Mouse (Mus musculus) mouse embryonic stem cell (cell line): ENCODE data around the gene Ptprn.

Experiments
- in situ Hi-C, 2 experiments: fragments of 300-500 bp; cut with MboI; formaldehyde crosslinking; loops; 1 replicate in 1 of 2; 3 replicates in 1 of 2; pipeline ENCODE4 v1.14.3; 2019 to 2020; ENCODE audit warnings: low sequenced_read_pairs in 2 of 2, low pct_unique_long_range_greater_than_20kb in 1 of 2, mixed read lengths in 1 of 2; ENCODE audit not compliant: unreplicated experiment in 1 of 2

Gene Ptprn

DNA sequence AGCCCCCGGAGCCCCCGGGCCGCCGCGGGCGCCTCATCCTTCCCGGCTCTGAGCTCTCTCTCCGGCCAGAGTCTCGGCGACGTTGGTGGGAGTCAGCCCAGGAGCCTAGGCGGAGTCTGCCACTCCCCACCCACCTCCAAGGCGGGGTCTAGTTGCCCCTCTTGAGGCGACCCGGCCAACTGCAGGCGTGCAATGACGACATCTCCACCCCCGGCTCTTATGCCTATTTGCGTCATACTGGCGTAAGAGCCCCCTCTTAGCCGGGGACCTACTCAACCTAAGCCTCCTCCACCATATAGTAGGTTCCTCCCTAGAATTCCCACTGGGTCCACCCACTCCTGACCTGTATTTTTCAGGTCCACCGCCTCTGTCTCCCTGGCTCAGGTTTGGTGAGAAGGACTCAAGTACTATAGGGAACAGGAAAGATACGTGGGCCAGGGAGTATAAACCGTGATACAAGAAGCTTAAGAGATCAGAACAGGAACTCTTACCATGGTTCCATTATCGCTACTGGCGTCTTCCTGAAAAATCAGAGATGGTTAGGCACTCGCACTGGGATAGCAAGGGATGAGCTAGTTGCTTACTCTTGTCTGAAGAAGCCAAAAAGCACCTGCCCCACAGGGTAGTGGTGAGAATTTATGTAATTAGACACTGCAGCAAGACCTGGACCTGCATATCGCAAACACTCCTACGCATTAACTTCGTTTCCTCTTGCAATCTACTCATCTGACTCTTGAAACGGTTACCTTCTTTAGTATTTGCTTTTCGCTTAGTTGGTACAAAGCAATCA, at the start of gene Ptprn:
TSS of gene Ptprn (minus strand) at position 412 of the 790 bp plus-strand sequence.
- in situ Hi-C loops: no loop called here

DNA sequence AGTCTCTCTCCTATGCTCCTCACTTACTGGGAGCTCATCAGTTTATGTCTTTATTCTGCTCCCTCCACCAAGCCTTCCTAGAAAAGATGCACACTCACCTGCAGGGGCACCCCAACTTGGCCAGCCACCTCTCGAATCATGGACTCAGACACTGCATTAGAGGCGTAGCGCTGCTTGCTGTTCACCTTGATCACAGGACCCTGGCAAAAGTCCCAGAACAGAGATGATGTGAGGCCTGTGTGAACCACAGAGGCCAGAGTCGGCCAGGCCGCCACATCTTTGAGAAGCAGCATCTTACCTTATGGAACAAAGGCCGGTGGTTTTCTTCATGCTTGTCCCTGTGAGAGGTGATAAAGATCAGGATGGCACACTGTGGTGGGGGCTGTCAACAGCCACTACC, 47.4 kb upstream of the Ptprn start:
- in situ Hi-C loops: no loop called here

DNA sequence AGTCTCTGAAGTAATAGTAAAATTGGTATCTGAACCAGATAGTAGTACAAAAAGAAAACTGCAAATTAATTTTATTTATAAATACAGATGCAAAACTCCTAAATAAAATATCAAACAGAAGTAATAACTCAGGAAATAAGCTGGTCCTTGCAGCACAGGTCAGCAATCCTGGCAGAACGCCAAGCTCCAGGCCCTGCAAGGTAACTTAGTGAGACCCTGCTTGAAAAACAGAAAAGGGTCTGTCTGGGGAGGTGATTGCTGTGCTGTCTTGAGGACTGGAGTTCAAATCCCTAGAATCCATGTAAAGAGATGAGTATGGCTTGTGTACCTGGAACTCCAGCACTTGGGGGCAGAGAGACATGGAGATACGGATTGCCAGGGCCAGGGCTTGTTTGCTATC, 40.4 kb upstream of the Ptprn start:
- in situ Hi-C loops: no loop called here

DNA sequence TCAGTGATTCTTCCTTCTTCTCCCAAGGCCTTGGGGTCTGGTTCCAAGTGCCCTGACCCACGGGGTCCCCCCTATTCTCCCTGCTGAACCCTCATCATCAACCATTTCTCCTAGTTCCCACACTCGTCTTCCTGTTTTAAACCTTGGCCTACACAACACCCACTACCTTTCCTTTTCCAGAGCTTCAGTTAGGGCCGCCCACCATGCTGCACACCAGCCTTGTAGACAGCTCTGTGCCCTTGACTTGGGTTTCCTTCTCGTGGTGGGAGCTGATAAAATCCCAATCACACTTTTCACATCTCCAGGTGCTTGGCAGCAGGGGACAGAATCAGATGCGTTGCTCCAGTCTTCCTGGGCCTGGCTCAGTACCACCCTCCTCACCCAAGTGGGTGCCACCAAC, 30.0 kb upstream of the Ptprn start:
- in situ Hi-C loops: loop anchor here in 1 of 2 experiments (25.0 kb wide), 1 partner anchor 357 kb away; the partner anchor contains the start of gene Cfap65

DNA sequence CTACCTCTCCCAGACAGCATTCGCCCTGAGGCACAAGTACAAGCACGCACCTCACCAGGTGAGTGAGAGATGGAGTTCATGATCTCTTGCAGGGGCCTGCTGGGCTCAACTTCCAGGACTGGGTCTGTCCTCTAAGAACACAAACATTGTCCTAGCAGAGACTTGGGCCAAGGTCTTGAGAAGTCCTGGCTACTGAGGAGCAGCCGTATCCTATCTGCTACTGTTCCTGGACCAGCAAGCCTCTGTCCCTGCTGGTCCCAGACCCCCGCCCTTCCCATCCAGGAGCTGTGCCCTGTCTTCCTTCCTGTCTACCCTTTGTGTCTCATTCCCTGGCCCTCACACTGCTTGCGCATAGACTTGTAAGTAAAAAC, 29.0 kb upstream of the Ptprn start:
- in situ Hi-C loops: loop anchor here in 1 of 2 experiments (25.0 kb wide), 1 partner anchor 356 kb away; the partner anchor contains the start of gene Cfap65

DNA sequence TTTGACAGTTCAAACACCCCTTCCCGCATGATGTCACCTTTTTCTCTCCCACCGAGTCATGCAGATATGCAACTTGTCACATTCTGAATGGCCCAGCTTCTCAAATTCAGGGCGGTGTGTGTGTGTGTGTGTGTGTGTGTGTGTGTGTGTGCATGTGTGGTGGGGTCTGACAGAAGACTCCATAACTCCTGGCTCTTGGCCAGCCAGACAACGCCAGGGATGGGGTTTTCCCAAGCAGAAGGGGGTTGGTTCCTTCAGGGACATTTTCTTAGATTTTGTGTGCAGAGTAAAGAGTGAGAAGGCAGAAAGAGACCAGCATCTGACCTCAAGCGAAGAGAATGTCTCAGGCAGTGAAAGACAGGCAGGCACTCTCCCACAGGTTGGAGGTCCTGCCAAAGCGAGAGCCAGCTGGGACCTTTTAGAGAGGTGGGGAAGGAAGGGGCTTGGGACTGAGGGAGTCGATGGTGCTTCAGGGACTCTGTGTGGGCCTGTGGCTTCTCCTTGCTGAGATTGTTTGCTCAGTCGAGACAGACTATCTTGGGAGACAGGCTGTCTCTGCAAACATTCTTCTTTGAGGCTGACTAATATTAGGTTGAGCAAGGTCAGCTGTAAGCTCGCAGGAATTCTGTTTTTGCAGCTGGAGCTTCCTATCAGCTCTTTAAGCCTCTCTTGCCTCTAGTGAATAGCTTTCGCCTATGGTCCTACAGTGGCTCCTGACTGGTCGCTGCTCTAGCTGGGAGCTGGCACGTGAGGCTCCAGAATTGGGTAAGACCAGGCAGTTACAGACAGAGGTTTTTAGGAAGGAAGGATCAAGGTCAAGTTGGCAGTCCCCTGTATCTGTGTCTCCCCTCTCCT, 28.4 kb upstream of the Ptprn start:
- in situ Hi-C loops: loop anchor here in 1 of 2 experiments (25.0 kb wide), 1 partner anchor 355 kb away; the partner anchor contains the start of gene Cfap65

DNA sequence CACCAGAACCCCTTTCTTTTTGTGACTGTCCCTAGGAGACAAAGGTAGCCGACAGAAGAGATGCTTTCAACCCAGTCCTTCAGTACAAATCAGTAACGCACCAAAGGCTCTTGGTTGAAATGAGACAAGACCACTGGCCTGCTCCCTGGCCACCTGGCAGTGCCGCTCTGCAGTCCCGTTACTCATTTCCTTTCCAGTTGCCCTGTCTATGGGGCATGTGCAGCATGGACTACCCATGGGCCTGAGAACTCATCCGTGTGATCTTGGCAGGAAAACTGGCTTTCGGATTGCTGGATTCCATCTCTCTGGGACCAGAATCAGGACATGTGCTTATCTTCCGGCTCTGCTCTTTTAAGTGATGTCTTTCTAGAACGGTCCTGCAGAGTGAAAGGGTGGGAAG, 27.0 kb upstream of the Ptprn start:
- in situ Hi-C loops: loop anchor here in 1 of 2 experiments (25.0 kb wide), 1 partner anchor 354 kb away; the partner anchor contains the start of gene Cfap65

DNA sequence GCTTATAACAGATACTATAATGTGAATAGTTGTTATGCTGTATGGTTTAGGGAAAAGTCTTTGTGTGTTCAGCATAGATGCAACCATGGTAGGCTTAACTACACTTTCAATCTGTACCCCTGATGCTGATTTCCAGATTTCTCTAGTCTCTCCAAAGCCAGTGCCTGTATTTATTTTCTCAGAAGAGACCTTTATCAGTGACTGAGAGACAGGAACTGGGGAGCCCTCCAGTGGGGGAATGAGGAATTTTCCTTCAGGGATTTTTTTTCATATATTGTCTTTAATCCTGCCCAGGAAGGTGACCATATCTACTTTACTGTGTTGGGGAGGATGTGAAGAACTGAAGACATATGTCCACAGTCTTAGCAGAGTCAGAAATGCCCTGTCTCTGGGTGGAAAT, 26.3 kb upstream of the Ptprn start:
- in situ Hi-C loops: loop anchor here in 1 of 2 experiments (25.0 kb wide), 1 partner anchor 353 kb away; the partner anchor contains the start of gene Cfap65

DNA sequence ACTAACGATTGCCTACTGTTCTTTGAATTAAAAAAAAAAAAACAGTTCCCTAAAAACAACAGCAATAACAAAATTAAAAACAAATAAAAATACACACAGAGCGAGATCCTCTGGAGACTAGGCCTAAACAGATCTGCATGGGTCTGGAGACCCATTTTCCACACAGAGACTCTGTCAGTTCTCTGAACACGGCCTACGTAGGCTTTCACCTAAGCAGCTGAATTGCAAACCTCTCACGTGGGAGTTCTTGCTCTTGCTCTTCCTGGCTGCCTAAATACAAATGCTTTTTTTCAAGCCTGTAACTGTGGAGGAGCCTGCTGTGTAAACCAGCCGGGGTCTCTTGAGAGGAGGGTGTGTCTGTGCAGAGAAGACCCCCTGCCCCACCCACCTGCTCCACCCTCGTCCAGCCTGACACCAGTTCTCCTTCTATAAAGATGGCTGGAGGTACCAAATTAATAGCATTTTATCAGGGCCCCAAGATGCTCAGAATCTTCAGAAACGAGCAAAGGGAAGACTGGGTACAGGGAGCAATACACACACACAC, 25.7 kb upstream of the Ptprn start:
- in situ Hi-C loops: loop anchor here in 1 of 2 experiments (25.0 kb wide), 1 partner anchor 353 kb away; the partner anchor contains the start of gene Cfap65

DNA sequence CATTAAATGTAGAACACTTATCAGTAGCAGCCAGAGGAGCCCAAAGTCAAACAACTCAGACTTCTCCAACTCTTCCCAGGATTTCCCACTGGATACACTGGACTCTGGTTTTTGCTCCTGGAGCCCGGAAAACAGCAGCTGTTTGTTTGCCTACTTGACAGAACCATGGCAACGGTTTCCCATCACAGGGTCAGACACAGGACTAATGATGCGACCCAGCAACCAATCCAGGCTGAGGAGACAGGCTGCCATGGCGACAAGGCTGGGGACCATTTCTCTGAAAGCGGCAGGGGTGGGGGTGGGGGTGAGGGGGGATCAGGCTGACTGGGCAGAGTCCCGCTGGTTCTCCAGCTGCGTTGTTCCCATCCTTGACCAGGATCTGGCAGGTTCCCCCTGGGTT, 25.1 kb upstream of the Ptprn start:
- in situ Hi-C loops: loop anchor here in 1 of 2 experiments (25.0 kb wide), 1 partner anchor 352 kb away; the partner anchor contains the start of gene Cfap65

DNA sequence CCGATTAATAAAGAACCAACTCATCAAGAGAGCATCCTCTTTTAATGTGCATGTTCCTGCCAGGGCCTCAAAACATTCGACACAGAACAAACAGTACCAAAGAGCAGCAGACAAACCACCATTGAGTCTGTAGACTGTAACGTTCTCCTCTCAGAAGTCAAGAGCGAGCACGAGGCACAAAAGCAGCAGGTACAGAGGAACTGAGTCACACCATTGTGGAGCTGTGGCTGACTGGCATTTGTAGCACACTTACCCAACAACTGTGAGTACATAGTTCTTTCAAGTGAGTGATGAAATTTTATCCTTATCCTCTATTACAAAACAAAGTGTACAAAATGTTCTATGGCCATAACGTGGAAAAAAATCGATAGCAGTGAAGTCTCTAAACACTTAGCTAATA, 20.6 kb upstream of the Ptprn start:
- in situ Hi-C loops: loop anchor here in 1 of 2 experiments (25.0 kb wide), 1 partner anchor 348 kb away; the partner anchor contains the start of gene Cfap65

DNA sequence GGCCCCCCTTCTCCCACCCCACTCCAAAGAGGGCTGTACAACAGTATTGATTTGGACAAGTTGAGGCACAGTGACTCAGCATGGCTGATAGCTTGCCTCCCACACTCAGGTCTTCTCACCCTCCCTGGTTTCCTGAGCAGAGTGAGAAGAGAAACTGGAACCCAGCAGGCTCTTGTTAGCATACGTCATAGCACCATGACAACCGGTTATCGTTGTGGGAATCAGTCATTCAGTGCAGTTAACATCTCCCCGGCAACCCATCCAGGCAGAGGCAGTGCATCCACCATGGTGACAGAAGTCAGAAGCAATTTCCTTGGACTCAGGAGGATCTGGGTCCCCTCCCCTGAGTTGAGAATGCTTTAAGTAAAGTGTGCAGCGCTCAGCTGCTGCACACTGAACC, 18.7 kb upstream of the Ptprn start:
- in situ Hi-C loops: loop anchor here in 1 of 2 experiments (25.0 kb wide), 1 partner anchor 346 kb away; the partner anchor contains the start of gene Cfap65

DNA sequence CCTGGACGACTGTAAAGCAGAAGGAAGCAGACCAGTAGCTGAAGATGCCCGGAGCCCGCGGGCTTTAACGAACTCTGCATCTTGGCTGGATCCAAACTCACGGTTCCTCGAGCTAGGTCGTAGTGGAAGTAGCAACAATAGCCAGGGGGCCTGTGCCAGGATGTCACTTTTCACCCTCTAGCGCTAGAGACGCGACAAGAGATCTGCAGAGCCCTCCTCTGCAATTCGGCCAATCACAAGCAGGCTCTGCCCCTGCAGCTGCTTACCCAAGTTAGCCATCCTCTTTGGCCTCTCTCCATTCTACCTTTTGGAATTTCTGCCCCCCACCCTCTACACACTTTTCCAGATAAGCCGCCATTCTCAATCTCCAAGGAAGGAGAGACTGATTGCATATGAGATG, 13.9 kb upstream of the Ptprn start, which contains the start of gene Resp18:
TSS of gene Resp18 (minus strand) at position 188 of the 400 bp plus-strand sequence.
- in situ Hi-C loops: loop anchor here in 1 of 2 experiments (25.0 kb wide), 1 partner anchor 341 kb away; the partner anchor contains the start of gene Cfap65

DNA sequence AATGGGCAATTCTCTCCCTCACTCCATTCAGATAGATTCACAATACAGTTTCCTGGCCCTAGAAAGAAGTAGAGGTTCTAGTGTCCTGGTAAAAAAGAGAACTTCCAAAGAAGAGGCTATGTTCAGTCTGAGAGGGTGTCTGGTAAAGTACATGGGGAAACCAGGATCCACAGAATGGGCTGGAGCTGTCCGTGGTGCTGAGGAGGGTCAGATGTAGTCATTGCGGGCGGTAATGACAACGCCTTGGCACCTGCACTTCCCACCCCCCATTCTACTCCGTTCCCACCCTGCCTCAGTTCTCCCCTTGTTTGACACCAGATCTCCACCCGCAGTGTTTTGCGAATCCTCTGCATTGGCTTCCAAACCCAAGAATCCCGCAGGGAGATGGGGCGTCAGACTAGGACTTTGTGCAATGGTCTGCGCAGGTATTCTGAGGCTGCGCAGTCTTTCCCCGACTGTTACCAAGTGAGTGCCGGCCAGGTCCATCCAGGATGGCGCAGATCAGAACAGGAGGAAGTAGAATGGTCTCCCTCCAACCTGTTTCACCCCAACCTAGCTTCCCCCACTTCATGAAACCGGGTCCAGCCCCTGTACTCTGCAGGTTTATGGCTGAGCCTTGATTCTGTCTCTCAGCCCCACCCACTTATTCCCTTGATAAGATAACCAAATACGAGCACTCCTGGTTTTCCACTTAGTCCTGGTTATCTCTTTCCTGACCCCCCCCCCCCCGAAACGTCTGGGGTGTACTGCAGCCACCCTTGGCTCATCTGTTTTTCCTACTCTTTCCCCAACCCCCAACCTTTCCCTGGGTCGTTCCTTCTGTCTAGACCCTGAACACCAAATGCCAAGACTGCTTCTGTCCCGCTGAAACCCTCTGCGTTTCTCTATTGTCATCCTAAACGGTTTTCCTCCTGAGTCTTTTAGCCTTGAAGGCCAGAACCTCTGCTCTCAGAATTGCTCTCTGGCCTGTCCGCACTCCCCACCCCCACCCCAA, 13.2 kb upstream of the Ptprn start:
- in situ Hi-C loops: loop anchor here in 1 of 2 experiments (25.0 kb wide), 1 partner anchor 340 kb away; the partner anchor contains the start of gene Cfap65

DNA sequence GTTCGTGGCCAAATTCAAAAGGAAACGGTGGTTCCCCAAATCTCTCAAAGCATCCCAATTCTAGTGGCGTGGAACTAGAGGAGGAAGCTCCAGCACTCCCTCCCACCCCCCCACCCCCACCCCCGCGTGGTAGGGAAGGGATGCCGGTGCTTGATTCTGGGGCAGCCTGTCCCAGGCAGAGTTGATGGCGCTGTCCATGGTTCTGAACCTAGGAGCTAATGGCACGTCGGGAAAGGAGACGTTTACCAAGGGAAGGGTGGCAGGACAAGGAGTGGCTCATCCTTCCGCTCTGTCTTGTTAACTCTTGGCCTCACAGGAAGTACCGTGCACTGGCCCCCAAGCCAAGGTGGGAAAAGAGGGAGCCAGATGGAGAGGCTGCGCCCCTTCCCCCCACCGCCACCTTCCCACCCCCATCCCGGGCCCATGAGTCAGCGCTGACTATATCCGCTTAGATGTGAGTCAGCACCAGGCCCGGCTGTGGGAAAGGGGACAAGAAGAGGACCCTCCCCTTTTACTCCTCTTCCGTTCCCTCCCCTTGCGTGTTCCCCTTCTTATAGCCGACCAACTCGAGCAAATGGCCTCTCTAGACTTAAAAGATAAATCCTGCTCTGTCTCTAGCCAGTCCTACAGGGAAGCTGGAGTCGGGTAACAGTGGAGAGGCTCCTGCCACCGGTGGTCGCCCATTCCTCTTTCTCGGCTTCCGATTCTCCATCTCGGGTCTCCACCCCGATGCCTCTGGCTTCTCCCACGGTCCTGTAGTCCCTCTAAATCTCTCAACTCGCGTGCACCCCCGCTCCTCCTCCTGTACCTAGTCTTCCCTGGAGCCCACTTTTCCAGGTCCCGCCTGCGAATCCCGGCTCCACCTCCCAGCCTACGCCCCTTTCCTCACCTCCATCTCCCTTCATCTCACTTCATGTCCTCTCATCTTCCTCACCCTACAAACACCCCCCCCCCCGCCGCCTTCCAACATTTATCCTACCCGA, 1.0 kb downstream of the Ptprn start:
- in situ Hi-C loops: no loop called here

DNA sequence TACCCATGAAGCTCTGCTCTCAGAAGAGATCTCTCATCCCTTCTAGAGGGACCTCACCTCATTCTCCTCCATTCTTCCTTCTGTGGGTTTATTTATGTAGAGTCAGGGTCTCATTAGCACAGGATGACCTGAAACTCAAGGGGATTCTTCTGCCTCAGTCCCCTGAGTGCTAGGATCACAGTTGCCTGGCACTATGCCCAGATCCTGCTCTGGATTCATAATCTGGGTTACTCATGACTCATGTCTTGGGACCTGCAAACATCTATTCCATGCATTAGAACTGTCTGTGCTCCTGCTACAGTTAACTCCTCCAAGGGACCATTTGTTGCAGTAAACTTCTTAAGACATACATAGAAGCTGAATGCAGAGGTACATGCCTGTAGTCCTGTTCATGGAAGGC, 3.0 kb downstream of the Ptprn start:
- in situ Hi-C loops: no loop called here
